Mouse (Mus musculus) kidney, postnatal 0 days (tissue): ENCODE data around the gene Nkd1. TPM values are rescaled to one million over a fixed set of nuclear protein-coding genes. Genes with fewer than 3 reads are reported as not detected.

ENCODE experiments used
- ATAC-seq: fragments of 200-750 bp; cut with Nextera tagmentation; replicated peaks from 2 replicates; pipeline ENCODE4 v1.8.0; 2017; ENCODE audit warnings: low read depth, moderate number of reproducible peaks, moderate TSS enrichment, moderate library complexity; ENCODE audit not compliant: low FRiP score
- DNase-seq: peaks from one replicate; pipeline ENCODE4 v3.0.0-alpha.2; 2016; ENCODE audit warnings: low spot score
- H3K27ac ChIP-seq: fragments of 300-500 bp; sonication (generic); 2 replicates; pipeline ENCODE4 v1.5.1; 2014; ENCODE audit warnings: mild to moderate bottlenecking
- H3K27me3 ChIP-seq: fragments of 300-500 bp; sonication (generic); 2 replicates; pipeline ENCODE4 v1.6.1; 2014; ENCODE audit warnings: low read length, mixed read lengths; ENCODE audit not compliant: insufficient read depth
- H3K36me3 ChIP-seq: fragments of 300-500 bp; sonication (generic); 2 replicates; pipeline ENCODE4 v1.6.1; 2014; ENCODE audit warnings: low read length, mixed read lengths; ENCODE audit not compliant: insufficient read depth
- H3K4me1 ChIP-seq: fragments of 300-500 bp; sonication (generic); replicated peaks from 2 replicates; pipeline ENCODE4 v1.6.1; 2014; ENCODE audit warnings: antibody characterized with exemption, low read length, mixed read lengths; ENCODE audit not compliant: insufficient read depth
- H3K4me2 ChIP-seq: fragments of 300-500 bp; sonication (generic); 2 replicates; pipeline ENCODE4 v1.6.1; 2014; ENCODE audit warnings: mild to moderate bottlenecking, low read length, moderate library complexity, mixed read lengths
- H3K4me3 ChIP-seq: fragments of 300-500 bp; sonication (generic); replicated peaks from 2 replicates; pipeline ENCODE4 v1.5.1; 2014; ENCODE audit warnings: low read depth, low read length
- H3K9ac ChIP-seq: fragments of 300-500 bp; sonication (generic); 2 replicates; pipeline ENCODE4 v1.6.1; 2014; ENCODE audit warnings: low read depth, low read length
- H3K9me3 ChIP-seq: fragments of 300-500 bp; sonication (generic); replicated peaks from 2 replicates; pipeline ENCODE4 v1.6.1; 2016; ENCODE audit warnings: low read length, inconsistent platforms, mixed read lengths
- CTCF ChIP-seq: IDR thresholded peaks from 2 replicates; pipeline ENCODE4 v1.5.1; 2016; ENCODE audit warnings: antibody characterized with exemption, low read depth, mild to moderate bottlenecking, moderate library complexity
- WGBS: fragments of 180-500 bp; shearing (Covaris S2); extraction: QIAGEN DNeasy Blood & Tissue Kit; methylation state at CpG from one replicate; pipeline ENCODE4 v1.1.7; 2014; 5-methylcytosine and 5-hydroxymethylcytosine counted together
- polyA plus RNA-seq: library from polyadenylated mRNA; unstranded; fragments of >200 nt; fragmentation: Nextera tagmentation; extraction: Ambion mirVana; gene quantifications from 2 replicates; pipeline ENCODE4 v1.2.1, GENCODE M21; 2015

Nkd1 gene
- polyA plus RNA-seq, 1 experiment from 2014 or later: 68.1 TPM

DNA sequence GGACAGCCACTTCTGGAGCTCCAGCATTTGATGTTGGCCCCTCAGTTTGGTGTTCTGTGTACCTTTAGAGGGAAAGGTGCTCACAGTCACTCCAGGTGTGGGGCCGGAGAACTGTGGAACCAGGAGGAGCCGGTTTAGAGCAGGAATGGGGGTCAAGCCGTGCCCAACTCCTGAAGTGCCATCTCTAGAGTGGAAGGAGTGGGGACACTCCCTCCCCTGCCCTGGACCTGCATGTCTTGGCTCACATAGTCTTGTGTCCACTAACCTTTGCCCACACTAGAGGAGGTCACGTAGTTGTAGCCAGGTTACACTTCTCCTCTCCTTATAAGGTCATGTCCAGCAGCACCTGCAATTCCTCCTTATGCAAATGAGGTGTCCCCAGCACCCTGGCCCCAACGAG is 14.2 kb upstream of the Nkd1 start:
- Histone ChIP-seq H3K36me3 (no peaks in the 10 kb centered on the region), H3K4me1 (no peaks in the 10 kb centered on the region), H3K4me2 (no peak overlapping the region), H3K4me3 (no peak overlapping the region), H3K9ac (no peak overlapping the region), H3K9me3 (no peaks in the 10 kb centered on the region), H3K27me3 (no peaks in the 10 kb centered on the region), H3K27ac (no peak overlapping the region)
- DNase-seq (no peak), ATAC-seq (no peak)
- TF ChIP-seq CTCF: no peak
- WGBS: 72% methylated on average over 5 of the region's 5 CpGs

DNA sequence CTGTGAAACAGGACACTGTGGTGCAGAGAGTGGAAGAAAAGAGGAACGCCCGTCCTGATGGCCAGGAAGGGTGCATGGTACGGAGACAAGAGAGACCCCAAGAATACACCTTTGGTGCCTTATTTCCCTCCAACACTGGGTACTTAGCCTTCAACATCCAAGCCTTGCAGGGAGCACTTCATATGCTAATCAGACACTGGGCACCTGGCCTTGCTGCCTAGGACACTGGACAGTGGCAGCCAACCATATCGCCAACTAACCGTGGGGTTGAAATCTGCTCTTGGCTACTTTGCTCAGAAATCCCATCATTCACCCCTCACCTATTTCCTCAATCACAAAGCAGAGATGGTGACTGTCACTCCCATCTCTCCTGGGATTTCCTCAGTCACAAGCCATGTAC is 10.1 kb upstream of the Nkd1 start:
- DNase-seq (no peak), ATAC-seq (no peak)
- Histone ChIP-seq H3K4me3 (no peak overlapping the region), H3K27me3 (peaks cover 3% of the 10 kb centered on the region; the same call in 1 of the 2 replicates), H3K9ac (no peak overlapping the region), H3K4me2 (no peak overlapping the region), H3K36me3 (no peaks in the 10 kb centered on the region), H3K4me1 (no peaks in the 10 kb centered on the region), H3K9me3 (no peaks in the 10 kb centered on the region), H3K27ac (no peak overlapping the region)
- 86% methylated on average over 5 of the region's 5 CpGs for WGBS
- no peak for TF ChIP-seq CTCF

DNA sequence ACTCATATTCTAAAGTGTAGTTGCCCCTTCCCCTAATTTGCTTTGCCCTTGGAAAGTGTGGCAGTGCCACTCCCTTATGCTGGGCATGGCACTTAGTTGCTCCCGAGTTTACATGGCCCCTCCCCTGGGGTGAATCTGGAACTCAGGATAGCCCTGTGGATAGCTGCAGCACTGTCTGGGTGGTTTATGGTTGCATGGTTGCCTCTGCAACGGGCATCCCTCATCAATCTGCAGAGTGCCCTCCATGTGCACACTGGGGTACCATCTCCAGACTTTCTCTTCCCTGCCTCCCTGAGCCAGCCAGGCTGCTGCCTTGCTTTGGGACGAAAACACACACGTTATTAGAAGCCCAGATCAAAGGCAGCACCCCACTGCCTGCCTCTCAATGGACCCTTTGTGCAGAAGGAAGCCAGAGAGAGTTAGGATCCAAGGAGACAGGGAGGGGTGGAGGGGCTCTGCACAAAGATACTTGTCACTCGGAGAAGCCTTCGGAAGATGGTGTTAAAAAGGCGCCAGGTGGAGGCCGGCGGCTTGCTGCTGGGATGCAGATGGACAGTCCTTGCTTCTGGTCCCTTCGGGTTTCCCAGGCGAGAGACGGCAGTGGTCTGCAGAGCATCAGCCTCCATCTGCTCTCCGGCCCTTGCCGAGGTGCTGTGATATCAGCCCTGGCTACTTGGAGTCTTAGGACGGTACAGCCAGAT is 8.9 kb upstream of the Nkd1 start:
- Histone ChIP-seq H3K4me3 (no peak overlapping the region), H3K27me3 (peaks cover 3% of the 10 kb centered on the region; the same call in 1 of the 2 replicates), H3K4me2 (no peak overlapping the region), H3K36me3 (no peaks in the 10 kb centered on the region), H3K9me3 (no peaks in the 10 kb centered on the region), H3K27ac (no peak overlapping the region), H3K9ac (no peak overlapping the region), H3K4me1 (no peaks in the 10 kb centered on the region)
- ATAC-seq (no peak), DNase-seq (no peak)
- no peak for TF ChIP-seq CTCF
- 9% methylated on average over 15 of the region's 15 CpGs for WGBS

DNA sequence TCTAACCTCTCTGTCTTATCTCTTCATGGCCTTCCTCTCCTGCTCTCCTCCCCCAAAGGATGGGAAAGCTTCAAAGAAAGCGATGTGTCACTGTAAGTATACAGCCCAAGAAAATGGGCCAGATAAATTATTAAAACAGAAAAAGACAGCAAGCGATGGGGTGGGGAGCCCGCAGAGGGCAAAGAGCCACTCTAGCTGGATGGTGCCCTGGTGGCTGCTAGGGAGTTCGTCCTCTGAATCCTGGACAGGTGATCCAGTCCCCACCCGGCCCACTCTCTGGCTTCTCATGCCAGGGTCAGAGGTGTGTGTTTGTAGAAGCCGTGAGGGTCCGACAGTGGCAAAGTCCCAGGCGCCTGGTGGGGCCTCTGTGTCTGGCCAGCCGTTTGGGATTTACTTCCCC is 3.1 kb upstream of the Nkd1 start:
- no peaks in the 10 kb centered on the region for H3K9me3 ChIP-seq
- 47% methylated on average over 9 of the region's 9 CpGs for WGBS
- no peak for TF ChIP-seq CTCF
- H3K27ac ChIP-seq: no peak overlapping the region
- H3K36me3 ChIP-seq: no peaks in the 10 kb centered on the region
- no peak for DNase-seq
- no peak overlapping the region for H3K4me3 ChIP-seq
- peaks cover under 1% of the 10 kb centered on the region; the same call in 1 of the 2 replicates for H3K27me3 ChIP-seq
- H3K4me2 ChIP-seq: no peak overlapping the region
- ATAC-seq: no peak
- 0 out of 2 replicates have a peak, but pooled peaks cover 3% of the 10 kb centered on the region for H3K4me1 ChIP-seq
- H3K9ac ChIP-seq: no peak overlapping the region

DNA sequence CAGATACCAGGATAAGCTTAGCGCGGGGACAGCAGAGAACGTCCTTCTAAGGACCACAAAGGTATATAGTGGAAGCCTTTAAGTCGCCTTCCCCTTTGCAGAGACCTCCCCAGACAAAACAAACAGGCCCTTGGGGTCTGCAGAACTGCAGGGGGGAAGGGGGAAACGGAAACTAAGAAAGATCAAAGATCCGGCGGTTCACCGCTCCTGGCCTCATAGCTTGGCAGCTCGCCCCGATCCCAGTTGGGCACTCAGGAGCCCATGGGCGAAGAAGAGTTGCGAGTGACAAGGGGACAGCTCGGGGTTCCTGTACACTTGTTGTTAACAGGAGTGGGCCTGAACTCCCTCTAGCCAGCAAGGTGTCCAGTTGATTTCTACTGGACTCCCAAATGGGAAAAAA is 773 bp upstream of the Nkd1 start:
- WGBS: 16% methylated on average over 13 of the region's 13 CpGs
- H3K9me3 ChIP-seq: no peaks in the 10 kb centered on the region
- no peak for TF ChIP-seq CTCF
- H3K4me3 ChIP-seq: peak overlapping the region; percentile 70; the same call in 1 of the 2 replicates
- H3K4me2 ChIP-seq: peak overlapping the region; percentile 96
- no peak for ATAC-seq
- no peaks in the 10 kb centered on the region for H3K27me3 ChIP-seq
- H3K4me1 ChIP-seq: 0 out of 2 replicates have a peak, but pooled peaks cover 13% of the 10 kb centered on the region
- no peaks in the 10 kb centered on the region for H3K36me3 ChIP-seq
- H3K9ac ChIP-seq: no peak overlapping the region
- H3K27ac ChIP-seq: no peak overlapping the region
- DNase-seq: no peak

DNA sequence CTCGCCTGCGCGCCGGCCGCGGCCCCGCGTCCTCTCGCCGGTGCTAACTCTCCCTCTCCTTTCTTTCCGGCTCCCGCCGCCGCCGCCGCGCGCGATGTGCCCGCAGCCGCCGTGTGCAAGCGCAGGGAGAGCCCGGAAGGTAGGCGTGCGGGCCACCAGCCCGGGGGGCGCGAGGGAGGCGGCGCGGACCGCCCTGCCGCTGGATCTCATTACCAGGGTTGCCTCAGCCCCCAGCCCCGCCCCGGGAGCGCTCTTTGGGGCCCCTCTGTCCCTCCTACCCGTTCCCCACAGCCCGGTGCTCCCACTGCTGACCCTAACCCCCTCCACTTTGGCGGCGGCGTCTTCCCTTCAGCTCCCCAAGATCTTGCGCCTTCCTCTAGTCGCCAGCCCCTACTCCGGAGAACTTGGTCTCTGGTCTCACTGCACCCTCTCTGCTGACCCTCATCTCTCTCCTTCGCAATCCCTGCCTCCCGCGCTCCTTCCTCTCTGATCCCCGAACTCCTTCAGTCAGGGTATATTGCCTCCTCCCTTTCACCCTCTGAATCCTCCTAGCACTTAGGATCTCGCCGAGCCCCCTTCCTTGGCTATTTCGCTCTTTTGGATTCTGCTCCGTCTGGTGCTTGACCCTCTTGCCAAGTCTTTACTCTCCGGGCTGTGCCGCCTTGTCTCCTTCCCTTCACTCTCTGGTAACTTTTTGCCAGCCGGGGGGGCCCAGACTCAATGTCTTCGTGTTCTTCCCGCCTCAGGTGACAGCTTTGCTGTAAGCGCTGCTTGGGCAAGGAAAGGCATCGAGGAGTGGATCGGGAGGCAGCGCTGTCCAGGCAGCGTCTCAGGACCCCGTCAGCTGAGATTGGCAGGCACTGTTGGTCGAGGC is 624 bp downstream of the Nkd1 start:
- peak overlapping the region; percentile 71 for H3K27ac ChIP-seq
- H3K9me3 ChIP-seq: no peaks in the 10 kb centered on the region
- WGBS: under 1% methylated on average over 54 of the region's 65 CpGs
- H3K27me3 ChIP-seq: no peaks in the 10 kb centered on the region
- peak; percentile 43 for ATAC-seq
- DNase-seq: peak; percentile 47
- peak overlapping the region; percentile 96 for H3K4me2 ChIP-seq
- no peaks in the 10 kb centered on the region for H3K36me3 ChIP-seq
- 0 out of 2 replicates have a peak, but pooled peaks cover 14% of the 10 kb centered on the region for H3K4me1 ChIP-seq
- TF ChIP-seq CTCF: no peak
- peak overlapping the region; percentile 70 for H3K4me3 ChIP-seq
- peak overlapping the region; percentile 78 for H3K9ac ChIP-seq
